Mouse (Mus musculus): Measurements from ENCODE around the gene Kif13a.

Gene Kif13a

GRCm38 (mm10) chr13:46929719-46930658 lies at the start of gene Kif13a:
Kif13a (minus strand) TSS chr13:46929867.
- DNase-seq (ENCODE audit: low spot score) = peak; percentile 92

GRCm38 (mm10) chr13:46976532-46976931 lies 46.9 kb upstream of the Kif13a start:
- DNase-seq (ENCODE audit: low spot score) = no peak

GRCm38 (mm10) chr13:46975930-46976329 lies 46.3 kb upstream of the Kif13a start:
- DNase-seq (ENCODE audit: low spot score) = no peak

GRCm38 (mm10) chr13:46975031-46975551 lies 45.4 kb upstream of the Kif13a start:
- no peak for DNase-seq (ENCODE audit: low spot score)

- DNase-seq (ENCODE audit: low spot score) = no peak
These were observed 40.7 kb upstream of the Kif13a start for GRCm38 (mm10) chr13:46970286-46970945.

- DNase-seq (ENCODE audit: low spot score) = no peak
These were observed 39.0 kb upstream of the Kif13a start for GRCm38 (mm10) chr13:46968626-46969025.

- peak; percentile 50 for DNase-seq (ENCODE audit: low spot score)
These were observed 37.6 kb upstream of the Kif13a start for GRCm38 (mm10) chr13:46967308-46967707.

GRCm38 (mm10) chr13:46960878-46961474 lies 31.3 kb upstream of the Kif13a start:
- DNase-seq (ENCODE audit: low spot score) = no peak

- DNase-seq (ENCODE audit: low spot score) = peak; percentile 31
These were observed 29.5 kb upstream of the Kif13a start for GRCm38 (mm10) chr13:46959139-46959538.

GRCm38 (mm10) chr13:46951212-46951611 lies 21.5 kb upstream of the Kif13a start:
- no peak for DNase-seq (ENCODE audit: low spot score)

- DNase-seq (ENCODE audit: low spot score) = no peak
These were observed 20.1 kb upstream of the Kif13a start for GRCm38 (mm10) chr13:46949741-46950140.

- no peak for DNase-seq (ENCODE audit: low spot score)
These were observed 18.4 kb upstream of the Kif13a start for GRCm38 (mm10) chr13:46948027-46948426.

- no peak for DNase-seq (ENCODE audit: low spot score)
These were observed 16.4 kb upstream of the Kif13a start for GRCm38 (mm10) chr13:46946041-46946440.

- no peak for DNase-seq (ENCODE audit: low spot score)
These were observed 15.6 kb upstream of the Kif13a start for GRCm38 (mm10) chr13:46945256-46945655.

- DNase-seq (ENCODE audit: low spot score) = no peak
These were observed 13.6 kb upstream of the Kif13a start for GRCm38 (mm10) chr13:46943294-46943693.

GRCm38 (mm10) chr13:46934116-46934515 lies 4.4 kb upstream of the Kif13a start:
- no peak for DNase-seq (ENCODE audit: low spot score)

- DNase-seq (ENCODE audit: low spot score) = no peak
These were observed 3.2 kb upstream of the Kif13a start for GRCm38 (mm10) chr13:46932846-46933245.

GRCm38 (mm10) chr13:46932049-46932448 lies 2.4 kb upstream of the Kif13a start:
- DNase-seq (ENCODE audit: low spot score) = no peak

GRCm38 (mm10) chr13:46930659-46931046 lies 986 bp upstream of the Kif13a start:
- peak; percentile 28 for DNase-seq (ENCODE audit: low spot score)

GRCm38 (mm10) chr13:46928961-46929691 lies 541 bp downstream of the Kif13a start:
- peak; percentile 47 for DNase-seq (ENCODE audit: low spot score)

- no peak for DNase-seq (ENCODE audit: low spot score)
These were observed 1.3 kb downstream of the Kif13a start for GRCm38 (mm10) chr13:46928404-46928803.

GRCm38 (mm10) chr13:46925671-46926070 lies 4.0 kb downstream of the Kif13a start:
- no peak for DNase-seq (ENCODE audit: low spot score)

Measured in urinary bladder, postnatal 14 days (tissue).